Mouse (Mus musculus) kidney, adult 2 months (tissue): ENCODE results near the gene Cbln1. TPM values are rescaled to one million over a fixed set of nuclear protein-coding genes. Genes with fewer than 3 reads are reported as not detected.

ENCODE experiments used
- DNase-seq: peaks from one replicate; pipeline ENCODE4 v3.0.0; 2021
- H3K27ac ChIP-seq: fragments of 200-500 bp; 2 replicates; pipeline ENCODE4 v1.5.1; 2012; ENCODE audit warnings: low read depth, low read length, control low read depth, inconsistent platforms; ENCODE audit not compliant: insufficient read depth
- H3K27me3 ChIP-seq: fragments of 200-500 bp; replicated peaks from 2 replicates; pipeline ENCODE4 v1.6.1; 2012; ENCODE audit warnings: mild to moderate bottlenecking, moderate library complexity, low read length, inconsistent platforms; ENCODE audit not compliant: control insufficient read depth, insufficient read depth
- H3K36me3 ChIP-seq: fragments of 200-500 bp; 2 replicates; pipeline ENCODE4 v1.6.1; 2012; ENCODE audit warnings: mild to moderate bottlenecking, moderate library complexity, low read length, inconsistent platforms; ENCODE audit not compliant: control insufficient read depth, insufficient read depth
- H3K4me1 ChIP-seq: fragments of 200-500 bp; 2 replicates; pipeline ENCODE4 v1.6.1; 2011; ENCODE audit warnings: low read length; ENCODE audit not compliant: control insufficient read depth, insufficient read depth
- H3K4me3 ChIP-seq: fragments of 200-500 bp; 2 replicates; pipeline ENCODE4 v1.5.1; 2011; ENCODE audit warnings: mild to moderate bottlenecking, low read depth, low read length, control low read depth; ENCODE audit not compliant: insufficient read depth
- CTCF ChIP-seq: fragments of 200-500 bp; conservative IDR thresholded peaks from 2 replicates; pipeline ENCODE4 v1.5.1; 2011; ENCODE audit warnings: low read depth, mild to moderate bottlenecking, control low read depth, low read length, moderate library complexity, mixed read lengths; ENCODE audit not compliant: insufficient read depth, insufficient read length
- POLR2A ChIP-seq: fragments of 200-500 bp; IDR thresholded peaks from one replicate; pipeline ENCODE4 v1.6.1; 2011; ENCODE audit warnings: low read depth, low read length, control low read depth
- WGBS: fragments of 180-500 bp; shearing (Covaris S2); methylation state at CpG from one replicate; pipeline ENCODE4 v1.1.7; 2018; 5-methylcytosine and 5-hydroxymethylcytosine counted together
- polyA plus RNA-seq: library from polyadenylated mRNA; depleted of rRNA; stranded (reverse); fragments of >200 nt; gene quantifications from 2 replicates; pipeline ENCODE4 v1.2.3, GENCODE M21; 2012; rRNA removed

Cbln1 gene
- polyA plus RNA-seq, 1 experiment, result 0.28 TPM

- H3K4me3 ChIP-seq, result no peak overlapping the region
- H3K4me1 ChIP-seq, result no peaks in the 10 kb centered on the region
- no peaks in the 10 kb centered on the region for H3K27me3 ChIP-seq
- H3K27ac ChIP-seq, result no peak overlapping the region
- TF ChIP-seq POLR2A, result no peak
- TF ChIP-seq CTCF, result no peak
- no peak for DNase-seq
- 63% methylated on average over 8 of the region's 8 CpGs for WGBS
- no peaks in the 10 kb centered on the region for H3K36me3 ChIP-seq
Measured at GRCm38 (mm10) chr8:87421697-87422096, 50.7 kb downstream of the Cbln1 start.

Other genes with a start within 250 kb of the Cbln1 start
- gene 4933402J07Rik, start 91.2 kb upstream of the Cbln1 start, polyA plus RNA-seq, result 0.07 TPM in 1 of 2 replicates, not detected in the other